Comparison of ENCODE assay signal across 8 mouse cellular contexts in genomic region chr5:143253186-143253880, GRCm38 (mm10). TPM values are rescaled to one million over a fixed set of nuclear protein-coding genes. Genes with fewer than 3 reads are reported as not detected.
A peak's percentile ranks its signal among the peaks of the same experiment; 100 is the strongest.
DNase-seq lines count a peak whose midpoint lies in the region; ATAC-seq lines count a peak whose summit lies in the region.

No protein-coding gene starts in this region.

- peak overlapping the region; percentile 47 for H3K4me3 ChIP-seq in kidney, embryonic 16.5 days (ENCODE audit: low read length)
- H3K4me3 ChIP-seq in intestine, embryonic 15.5 days (replicated peaks) = peak overlapping the region; percentile 40
- peak overlapping the region; percentile 25 for H3K4me3 ChIP-seq in neural tube, embryonic 15.5 days (replicated peaks)

- H3K9me3 ChIP-seq in kidney, embryonic 16.5 days (ENCODE audit: low read length) = no peaks in the 10 kb centered on the region
- no peaks in the 10 kb centered on the region for H3K9me3 ChIP-seq in intestine, embryonic 15.5 days
- H3K9me3 ChIP-seq in neural tube, embryonic 15.5 days (replicated peaks) = no peaks in the 10 kb centered on the region

- ATAC-seq in kidney, embryonic 16.5 days (ENCODE audit: low FRiP score, low TSS enrichment) = peak; percentile 18; the same call in 1 of the 2 replicates
- ATAC-seq in intestine, embryonic 15.5 days = peak; percentile 34; the same call in 1 of the 2 replicates
- ATAC-seq in neural tube, embryonic 15.5 days (ENCODE audit: low FRiP score) = peak; percentile 15; the same call in 1 of the 2 replicates

- 0 out of 2 replicates have a peak, but pooled peaks cover 10% of the 10 kb centered on the region for H3K36me3 ChIP-seq in kidney, embryonic 16.5 days (ENCODE audit: insufficient read depth, low read length)
- peaks cover 16% of the 10 kb centered on the region for H3K36me3 ChIP-seq in intestine, embryonic 15.5 days
- peaks cover 70% of the 10 kb centered on the region for H3K36me3 ChIP-seq in neural tube, embryonic 15.5 days

- peaks cover 26% of the 10 kb centered on the region for H3K4me1 ChIP-seq in kidney, embryonic 16.5 days (ENCODE audit: insufficient read depth, low read length)
- H3K4me1 ChIP-seq in intestine, embryonic 15.5 days (replicated peaks) = peaks cover 17% of the 10 kb centered on the region
- H3K4me1 ChIP-seq in neural tube, embryonic 15.5 days = peaks cover 19% of the 10 kb centered on the region

- H3K9ac ChIP-seq in kidney, embryonic 16.5 days (replicated peaks; ENCODE audit: low read length) = peak overlapping the region; percentile 31; the same call in 1 of the 2 replicates
- no peak overlapping the region for H3K9ac ChIP-seq in intestine, embryonic 15.5 days
- no peak overlapping the region for H3K9ac ChIP-seq in neural tube, embryonic 15.5 days (replicated peaks)

- no peak overlapping the region for H3K27ac ChIP-seq in kidney, embryonic 16.5 days (ENCODE audit: low read length)
- H3K27ac ChIP-seq in intestine, embryonic 15.5 days = no peak overlapping the region
- H3K27ac ChIP-seq in neural tube, embryonic 15.5 days (replicated peaks) = no peak overlapping the region

- H3K4me2 ChIP-seq in kidney, embryonic 16.5 days (replicated peaks; ENCODE audit: low read depth, low read length) = peak overlapping the region; percentile 78
- peak overlapping the region; percentile 82 for H3K4me2 ChIP-seq in intestine, embryonic 15.5 days (replicated peaks)
- peak overlapping the region; percentile 55 for H3K4me2 ChIP-seq in neural tube, embryonic 15.5 days

- peaks cover 69% of the 10 kb centered on the region for H3K27me3 ChIP-seq in kidney, embryonic 16.5 days (ENCODE audit: insufficient read depth, low read length)
- peaks cover 67% of the 10 kb centered on the region for H3K27me3 ChIP-seq in intestine, embryonic 15.5 days (replicated peaks)
- H3K27me3 ChIP-seq in neural tube, embryonic 15.5 days (replicated peaks) = peaks cover 67% of the 10 kb centered on the region

- 2% methylated on average over 88 of the region's 103 CpGs for WGBS in kidney, embryonic 16.5 days
- 7% methylated on average over 101 of the region's 103 CpGs for WGBS in intestine, embryonic 15.5 days
- WGBS in neural tube, embryonic 15.5 days = 8% methylated on average over 102 of the region's 103 CpGs

- no peak for DNase-seq in kidney, adult 9 months
- peak; percentile 79 for DNase-seq in R1 (ENCODE audit: low read depth, low spot score)
- peak; percentile 33 for DNase-seq in embryo, embryonic 10.5 days (ENCODE audit: low spot score)
- DNase-seq in frontal cortex, postnatal 10 days (ENCODE audit: low spot score in 2 of 2) = no peak
- DNase-seq in thymus, postnatal 36 days = no peak

RNA-seq across cellular contexts. Expression of gene Zfp316, which starts 16.5 kb away (rescaled TPM):
- polyA plus RNA-seq in kidney, embryonic 16.5 days (2015; fragmentation: Nextera tagmentation; extraction: Ambion mirVana) = 1.4 and 2.3 TPM in 2 replicates
- 2.2 and 2.4 TPM in 2 replicates for polyA plus RNA-seq in intestine, embryonic 15.5 days (2015; fragmentation: Nextera tagmentation; extraction: Ambion mirVana)
- polyA plus RNA-seq in neural tube, embryonic 15.5 days (2015; fragmentation: Nextera tagmentation; extraction: Ambion mirVana) = 8.0 and 9.7 TPM in 2 replicates

RNA-seq across cellular contexts. Expression of gene Zfp12, which starts 18.4 kb away (rescaled TPM):
- polyA plus RNA-seq in kidney, embryonic 16.5 days (2015; fragmentation: Nextera tagmentation; extraction: Ambion mirVana) = 16.3 and 19.7 TPM in 2 replicates
- 9.8 and 10.2 TPM in 2 replicates for polyA plus RNA-seq in intestine, embryonic 15.5 days (2015; fragmentation: Nextera tagmentation; extraction: Ambion mirVana)
- polyA plus RNA-seq in neural tube, embryonic 15.5 days (2015; fragmentation: Nextera tagmentation; extraction: Ambion mirVana) = 17.3 and 19.0 TPM in 2 replicates

RNA-seq across cellular contexts. Expression of gene Spdye4a, which starts 26.6 kb away (rescaled TPM):
- not detected in 2 replicates for polyA plus RNA-seq in kidney, embryonic 16.5 days (2015; fragmentation: Nextera tagmentation; extraction: Ambion mirVana)
- polyA plus RNA-seq in intestine, embryonic 15.5 days (2015; fragmentation: Nextera tagmentation; extraction: Ambion mirVana) = not detected in 2 replicates
- not detected in 2 replicates for polyA plus RNA-seq in neural tube, embryonic 15.5 days (2015; fragmentation: Nextera tagmentation; extraction: Ambion mirVana)

RNA-seq across cellular contexts. Expression of gene Zfp853, which starts 40.1 kb away (rescaled TPM):
- polyA plus RNA-seq in kidney, embryonic 16.5 days (2015; fragmentation: Nextera tagmentation; extraction: Ambion mirVana) = 0.05 TPM in 2 replicates
- 0.05 and 0.06 TPM in 2 replicates for polyA plus RNA-seq in intestine, embryonic 15.5 days (2015; fragmentation: Nextera tagmentation; extraction: Ambion mirVana)
- polyA plus RNA-seq in neural tube, embryonic 15.5 days (2015; fragmentation: Nextera tagmentation; extraction: Ambion mirVana) = 0.23 and 0.31 TPM in 2 replicates

Comparison
In these comparisons a context has a peak if more than half of its experiments do, and no peak if none do; other contexts are left out.
1. DNase-seq: peak in R1 (single experiment) and embryo, embryonic 10.5 days (single experiment); none in kidney, adult 9 months (single experiment), frontal cortex, postnatal 10 days (0 of 2) and thymus, postnatal 36 days (0 of 2).
2. Peak in every context shown above with its lines, with median percentiles within 50 percentile points of each other: ATAC-seq, H3K4me2 ChIP-seq and H3K4me3 ChIP-seq.